Mouse (Mus musculus): ENCODE results near the gene Fam45a.

The Fam45a gene

DNA sequence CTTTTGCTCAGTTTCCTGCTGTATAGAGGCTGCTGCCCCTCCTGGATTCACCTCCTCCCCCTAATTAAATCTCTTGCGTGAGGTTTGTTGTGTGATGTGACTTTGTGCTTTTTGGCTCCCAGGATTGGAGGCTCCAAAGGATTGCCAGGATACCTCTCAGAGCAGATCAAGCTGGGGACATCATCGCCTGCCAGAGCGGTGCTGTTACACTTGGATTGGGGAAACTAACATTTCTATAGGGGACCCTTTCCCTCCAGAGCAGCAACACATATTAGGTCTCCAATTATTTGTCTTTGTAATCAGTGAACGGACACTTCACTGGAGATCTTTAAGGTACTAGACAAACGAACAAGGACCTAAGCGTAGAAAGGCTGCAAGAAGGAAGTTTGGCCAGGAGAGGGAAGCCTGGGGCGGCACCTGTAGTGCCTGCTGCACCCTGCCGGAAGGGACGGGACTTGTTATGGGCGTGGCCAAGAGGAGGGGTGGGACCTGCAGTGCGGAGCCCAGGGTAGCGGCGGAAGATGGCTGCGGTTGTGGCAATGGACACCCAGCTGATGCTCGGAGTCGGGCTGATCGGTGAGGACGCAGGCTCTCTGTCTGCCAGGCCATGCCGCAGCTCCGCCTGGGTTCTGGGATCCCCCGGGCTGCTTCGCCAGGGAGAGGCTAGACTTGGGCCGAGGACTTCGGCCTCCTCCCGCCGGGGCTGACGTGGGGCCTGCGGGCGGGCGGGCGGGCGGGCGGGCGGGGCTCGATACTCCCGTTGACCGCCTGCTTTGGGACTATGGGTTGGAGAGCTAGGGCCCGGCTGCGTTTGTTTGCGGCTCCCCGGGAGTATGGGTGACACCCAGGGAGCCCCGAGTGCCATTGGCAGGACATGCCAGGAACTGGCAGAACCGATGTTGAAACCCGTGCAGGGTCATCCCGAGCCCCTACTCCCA, at the start of gene Fam45a:
Gene Fam45a, plus strand, starts transcription at position 488 of the 938 bp plus-strand sequence.
- DNase-seq: peak; percentile 87

DNA sequence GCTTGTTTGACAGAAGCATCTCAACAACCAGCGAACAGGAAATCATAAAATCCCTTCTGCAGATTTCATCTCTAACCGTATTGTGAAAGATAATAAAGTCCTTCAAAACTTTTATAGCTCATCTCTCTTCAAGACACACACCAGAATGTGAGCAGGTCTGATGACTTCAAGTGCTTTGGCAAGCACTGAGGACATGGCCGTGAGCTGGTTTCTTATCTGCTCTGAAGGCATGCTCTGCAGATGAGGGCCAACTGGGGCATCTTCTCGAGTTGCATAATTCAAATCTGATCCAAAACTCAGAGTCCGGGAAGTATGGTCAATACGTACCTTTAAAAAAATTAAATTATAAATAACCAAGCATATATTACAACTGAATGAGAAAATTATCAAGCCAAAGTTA, 38.0 kb upstream of the Fam45a start:
- no peak for DNase-seq

DNA sequence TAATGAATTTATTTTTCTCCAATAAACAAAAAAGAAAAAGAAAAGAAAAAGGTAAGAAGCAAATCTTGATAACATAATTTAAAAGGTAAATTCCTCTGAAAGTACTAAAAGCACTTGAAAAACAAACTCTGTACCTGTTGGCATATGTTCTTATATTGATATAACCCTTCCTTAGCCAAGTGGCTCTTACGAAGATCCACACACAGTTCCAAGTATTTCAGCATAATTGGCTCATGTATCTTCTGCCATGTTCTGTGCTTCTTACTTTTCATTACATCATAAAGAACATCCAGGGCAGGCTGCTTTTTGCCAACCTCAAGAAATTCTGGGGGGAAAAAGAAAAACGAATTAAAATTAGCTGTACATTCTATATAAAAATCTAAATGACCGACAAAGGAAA, 29.4 kb upstream of the Fam45a start:
- no peak for DNase-seq

DNA sequence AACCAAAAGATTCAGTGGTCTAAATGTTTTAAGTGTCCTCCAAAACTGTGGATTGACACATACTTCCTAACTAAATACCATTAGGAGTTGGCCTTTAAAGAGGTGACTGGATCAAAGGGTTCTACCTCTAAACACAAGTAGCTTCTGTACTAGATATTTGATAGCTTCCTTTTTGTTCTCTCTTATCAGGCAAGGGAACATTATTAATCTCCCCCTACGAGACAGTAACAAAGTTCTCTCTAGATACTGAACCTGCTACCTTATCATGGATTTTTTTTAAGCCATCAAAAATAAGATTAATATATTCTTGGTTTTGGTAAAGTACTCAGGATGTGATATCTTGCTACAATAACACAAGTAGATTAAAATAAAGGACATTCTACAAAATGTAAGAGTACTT, 26.7 kb upstream of the Fam45a start:
- DNase-seq: no peak

DNA sequence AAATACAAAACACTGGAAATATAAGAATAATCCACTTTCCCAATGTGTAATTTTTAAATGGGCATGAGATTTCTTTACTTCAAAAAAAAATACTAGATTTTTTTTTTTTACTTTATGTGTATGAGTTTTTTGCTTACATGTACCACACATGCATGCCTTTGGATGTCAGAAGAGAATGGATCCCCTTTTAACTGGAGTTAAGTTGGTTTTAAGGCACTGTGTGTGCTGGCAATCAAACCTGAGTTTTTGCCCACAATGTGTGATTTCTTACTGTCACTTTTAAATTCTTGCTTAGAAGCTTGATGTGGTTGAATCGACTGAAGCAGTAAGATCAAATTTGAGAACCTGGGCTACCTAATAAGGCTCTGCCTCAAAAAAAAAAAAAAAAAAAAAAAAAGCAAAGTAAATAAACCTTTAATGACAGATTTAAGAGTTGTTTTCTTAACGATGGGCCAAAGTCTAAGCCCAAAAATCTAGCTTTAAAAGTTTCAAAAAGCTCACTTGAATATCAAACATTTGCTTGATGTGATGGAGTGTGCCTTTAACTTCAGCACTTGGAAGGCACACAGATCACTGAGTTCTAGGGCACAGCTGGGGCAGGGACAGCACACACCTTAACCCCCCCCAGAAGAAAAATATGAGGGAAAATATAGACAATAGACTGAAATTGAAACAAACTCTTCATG, 23.8 kb upstream of the Fam45a start:
- no peak for DNase-seq

DNA sequence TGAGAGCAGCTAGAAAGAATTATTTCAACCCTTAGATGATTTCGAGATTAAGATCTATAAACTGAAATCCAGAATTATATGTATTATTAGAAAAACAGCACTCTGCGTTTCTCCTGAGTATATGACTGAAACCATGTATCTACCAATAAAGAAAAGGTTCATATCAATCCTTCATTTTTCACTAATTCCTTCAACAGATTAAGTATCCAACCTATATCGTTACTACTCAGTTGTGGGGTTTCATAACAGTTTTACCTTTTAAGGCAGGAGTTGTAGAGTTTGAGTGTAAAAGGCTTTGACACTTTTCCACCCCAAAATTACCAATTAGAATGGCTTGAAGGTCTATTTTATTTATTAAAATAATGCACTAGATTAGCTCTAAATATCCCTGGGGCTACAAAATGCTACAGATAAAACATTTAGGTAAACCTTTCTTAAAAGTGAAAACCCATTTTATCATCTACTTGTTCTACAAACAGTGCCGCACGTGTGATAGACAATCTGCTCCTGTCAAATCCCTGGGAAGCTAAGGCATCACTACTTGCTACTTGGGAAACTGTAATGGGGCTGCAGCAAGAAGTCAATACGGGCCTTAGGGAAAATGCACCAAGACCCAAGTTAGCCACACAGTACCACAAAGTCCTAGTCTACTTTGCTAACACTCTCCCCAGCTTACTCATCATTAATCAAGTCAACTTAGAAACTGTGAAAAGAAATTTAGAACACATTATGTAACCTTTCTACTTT, 23.0 kb upstream of the Fam45a start:
- DNase-seq: no peak

DNA sequence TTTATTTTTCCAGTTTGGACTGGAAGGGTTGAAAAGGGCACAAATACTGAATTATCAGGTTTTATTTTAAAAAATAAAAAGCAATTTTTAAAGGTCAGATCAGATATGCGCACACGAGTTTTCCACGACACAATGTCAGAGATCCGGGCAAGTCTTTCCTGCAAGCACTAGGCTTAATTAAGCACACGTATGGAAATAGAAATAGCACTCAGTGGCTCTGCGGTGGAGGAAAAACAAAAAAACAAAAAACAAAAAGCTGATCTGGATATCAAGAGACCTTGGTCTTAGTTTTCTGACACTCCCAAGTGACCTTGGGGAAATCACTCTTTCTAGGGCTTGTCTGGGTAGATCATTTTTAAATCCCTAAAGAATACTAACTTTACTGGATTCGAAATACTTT, 21.9 kb upstream of the Fam45a start:
- DNase-seq: no peak

DNA sequence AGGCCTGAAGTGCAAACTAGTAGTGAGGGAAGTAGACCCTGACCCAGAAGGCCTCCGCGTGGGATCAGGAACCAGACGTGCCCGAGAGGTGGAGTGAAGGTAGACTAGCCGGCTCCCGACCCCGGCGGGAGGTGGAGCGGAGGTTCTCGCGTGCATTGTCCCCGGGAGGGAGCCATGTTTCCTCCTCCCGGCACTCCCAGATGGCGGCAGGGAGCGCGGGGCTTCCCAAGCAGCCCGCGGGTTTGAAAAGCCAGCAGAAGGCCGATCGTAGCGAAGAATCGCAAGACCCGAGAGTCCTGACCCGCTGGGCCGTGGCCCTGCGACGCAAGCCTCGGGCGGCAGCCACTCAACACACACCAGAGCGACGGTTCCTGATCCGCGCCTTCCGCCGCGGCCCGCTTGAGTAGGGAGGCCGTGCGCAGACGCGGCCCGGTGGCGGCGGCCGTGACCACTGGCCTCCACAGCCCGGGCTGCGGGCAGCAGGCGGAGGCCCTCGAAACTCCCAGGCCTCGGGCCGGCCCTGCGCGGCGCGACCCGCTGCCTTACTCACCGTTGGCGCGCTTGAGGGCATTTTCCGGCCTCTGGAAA, 21.4 kb upstream of the Fam45a start:
- DNase-seq: no peak

DNA sequence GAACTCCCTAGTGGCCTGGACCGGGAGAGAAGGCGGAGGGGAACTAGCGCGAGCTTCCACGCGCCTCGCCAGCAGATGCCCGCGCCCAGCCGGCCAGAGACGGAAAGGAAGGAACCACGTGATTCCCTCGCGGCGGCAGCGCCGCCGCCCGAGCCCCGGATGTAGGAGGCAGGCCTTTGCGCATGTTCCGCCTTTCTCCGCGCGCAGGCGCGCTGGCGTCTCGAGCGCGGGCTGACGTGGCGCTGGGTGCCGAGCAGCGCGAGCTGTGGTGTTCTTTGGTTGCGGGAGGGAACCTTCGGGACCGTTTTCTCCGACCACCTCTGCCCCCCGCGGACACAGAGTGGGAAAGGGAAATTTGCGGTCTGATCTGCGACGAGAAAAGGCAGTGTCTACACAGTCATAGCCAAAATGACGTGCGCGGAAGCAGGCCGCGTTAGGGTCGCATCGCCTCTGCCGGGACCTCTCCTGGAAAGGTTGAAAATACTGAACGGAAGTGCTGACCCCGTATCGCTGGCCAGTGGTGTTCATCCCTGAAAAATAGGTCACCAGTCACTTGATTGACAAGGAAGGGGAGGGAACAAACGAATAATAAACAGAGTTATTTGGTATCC, 20.7 kb upstream of the Fam45a start, which contains the start of gene Eif3a:
Gene Eif3a, minus strand, starts transcription at position 108 of the 611 bp plus-strand sequence.
- peak; percentile 94 for DNase-seq

DNA sequence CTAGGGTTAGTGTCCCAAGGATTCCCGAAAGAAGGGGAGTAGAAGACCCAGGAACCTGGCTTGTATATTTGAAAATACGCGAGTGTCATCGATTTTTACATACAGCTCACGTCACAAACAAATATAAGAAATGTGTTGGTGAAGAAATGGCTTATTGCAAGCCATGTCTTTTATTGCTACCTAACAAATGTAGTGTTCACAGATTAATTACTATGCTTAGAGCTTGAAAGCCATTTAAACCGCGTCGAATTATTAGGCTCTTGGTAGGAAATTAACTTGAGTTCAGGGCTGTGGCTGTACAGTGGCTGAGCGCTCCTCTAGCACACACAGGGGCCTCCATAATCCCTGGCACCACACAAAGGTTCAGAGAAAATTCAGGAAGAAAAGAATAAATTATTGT, 20.2 kb upstream of the Fam45a start:
- DNase-seq: no peak

DNA sequence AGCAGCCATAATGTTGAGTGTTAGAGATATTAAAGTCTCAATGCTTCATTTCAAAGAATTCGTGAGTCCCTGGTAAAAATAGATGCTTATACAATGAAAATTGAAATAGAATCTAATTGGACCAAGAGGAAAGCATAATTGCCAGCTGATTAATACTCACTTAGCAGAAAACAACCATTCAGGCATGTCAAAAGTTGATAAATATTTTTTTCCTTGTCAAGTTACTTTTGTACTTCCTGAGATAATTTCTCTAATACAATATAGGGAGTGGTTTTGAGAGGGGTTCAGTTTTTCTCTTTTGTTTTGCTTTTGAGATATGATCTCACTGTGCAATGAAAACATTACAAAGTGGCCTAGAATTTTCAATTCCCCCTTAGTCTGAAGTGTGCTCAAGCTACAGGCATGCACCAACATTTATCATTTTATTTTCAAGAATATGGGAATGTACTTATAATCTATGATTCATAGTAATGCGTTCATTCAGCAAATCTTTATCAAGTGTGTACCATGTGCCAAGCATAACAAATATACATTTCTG, 18.1 kb upstream of the Fam45a start:
- no peak for DNase-seq

DNA sequence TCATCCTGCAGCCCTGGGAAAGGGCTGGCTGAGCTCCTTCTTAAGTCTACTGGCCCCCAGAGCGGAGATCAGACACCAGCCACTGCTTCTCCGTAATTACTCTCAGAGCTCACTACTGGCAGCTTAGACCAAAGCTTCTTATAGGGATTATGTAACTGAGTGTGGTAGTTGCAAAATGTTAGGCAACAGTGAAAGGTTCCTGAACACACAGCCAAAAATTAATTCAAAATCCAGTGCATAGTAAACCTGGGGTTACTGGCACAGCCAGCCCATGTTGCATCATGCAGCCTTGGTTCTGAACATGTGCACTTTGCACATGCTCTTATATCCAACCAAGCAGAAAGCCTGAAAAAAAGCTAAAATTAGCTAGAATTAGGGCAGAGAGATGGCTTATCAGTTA, 16.1 kb upstream of the Fam45a start:
- no peak for DNase-seq

DNA sequence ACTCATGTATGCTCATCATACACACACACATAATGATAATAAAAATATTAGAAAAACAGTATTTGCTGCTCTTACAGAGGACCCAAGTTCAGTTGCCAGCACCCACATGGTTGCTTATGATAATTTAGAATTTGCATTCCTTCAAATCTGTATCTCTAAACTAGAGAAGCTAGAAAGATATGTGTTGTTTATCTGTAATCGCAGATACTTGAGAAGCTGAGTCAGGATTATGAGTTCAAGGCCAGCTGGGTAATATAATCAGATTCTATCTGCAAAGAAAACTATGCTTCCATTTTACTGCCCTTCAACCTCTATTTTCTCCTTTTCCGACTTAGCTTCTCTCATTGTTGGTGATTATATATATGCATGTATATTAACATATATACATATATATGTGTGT, 14.0 kb upstream of the Fam45a start:
- DNase-seq: no peak

DNA sequence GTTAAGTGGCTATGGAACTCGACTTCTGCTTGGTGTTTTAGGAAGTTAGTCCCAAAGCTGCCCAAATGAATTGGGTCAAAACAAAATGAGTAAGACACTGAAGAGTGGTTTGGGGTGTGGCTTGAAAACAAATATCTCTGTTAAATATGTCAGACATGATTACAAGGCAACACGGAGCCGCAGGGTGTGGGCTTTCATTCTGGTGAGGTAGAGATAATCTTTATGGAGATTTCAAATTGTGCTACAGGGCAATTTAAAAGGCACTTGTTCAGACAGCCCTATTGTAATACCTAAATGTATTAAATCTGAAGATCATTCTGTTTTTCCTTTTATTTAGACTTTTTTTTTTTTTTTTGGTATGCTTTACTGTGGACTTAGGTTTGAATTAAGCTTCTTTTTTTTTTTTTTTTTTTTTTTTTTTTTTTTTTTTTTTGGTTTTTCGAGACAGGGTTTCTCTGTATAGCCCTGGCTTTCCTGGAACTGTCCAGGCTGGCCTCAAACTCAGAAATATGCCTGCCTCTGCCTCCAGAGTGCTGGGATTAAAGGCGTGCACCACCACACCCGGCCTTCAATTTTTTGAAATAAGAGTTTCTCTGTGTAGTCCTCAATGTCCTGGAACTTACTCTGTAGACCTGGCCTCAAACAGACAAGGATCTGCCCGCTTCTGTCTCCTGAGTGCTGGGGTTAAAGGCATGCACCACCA, 11.4 kb upstream of the Fam45a start:
- DNase-seq: no peak

DNA sequence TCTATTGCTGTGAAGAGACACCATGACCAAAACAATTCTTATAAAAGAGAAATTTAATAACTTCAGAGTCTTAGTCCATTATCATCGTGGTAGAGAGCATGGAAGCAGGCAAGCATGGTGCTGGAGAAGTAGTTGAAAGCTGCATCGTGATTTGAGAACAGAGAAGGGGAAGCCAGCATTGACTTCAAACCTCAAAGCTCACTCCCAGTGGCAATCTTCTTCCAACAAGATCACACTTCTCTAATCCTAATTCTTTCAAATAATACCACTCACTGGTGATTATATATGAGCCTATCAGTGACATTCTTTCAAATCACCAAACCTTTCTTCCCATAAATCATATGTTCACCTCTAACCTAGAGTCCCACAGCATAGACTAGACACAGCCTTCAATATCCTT, 6.5 kb upstream of the Fam45a start:
- no peak for DNase-seq

DNA sequence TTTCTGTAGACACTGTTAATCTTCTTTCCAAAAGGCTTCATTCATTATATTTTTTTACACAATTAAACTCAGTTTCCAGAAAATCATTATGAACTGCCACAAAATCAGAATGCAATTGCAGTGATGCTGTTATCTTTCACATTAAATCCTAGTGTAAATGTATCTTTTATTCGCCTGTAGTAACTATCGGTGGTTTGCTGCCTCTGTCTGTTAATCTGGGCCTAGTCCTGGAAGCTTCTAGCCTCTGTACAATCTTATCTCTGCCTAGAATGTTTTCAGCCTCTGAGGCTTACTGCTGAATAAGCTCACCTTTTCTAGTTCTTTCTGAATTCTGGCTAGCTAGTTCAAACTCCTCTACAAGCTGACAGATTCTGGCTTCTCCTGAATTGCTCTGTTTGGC, 1.5 kb upstream of the Fam45a start:
- DNase-seq: no peak

DNA sequence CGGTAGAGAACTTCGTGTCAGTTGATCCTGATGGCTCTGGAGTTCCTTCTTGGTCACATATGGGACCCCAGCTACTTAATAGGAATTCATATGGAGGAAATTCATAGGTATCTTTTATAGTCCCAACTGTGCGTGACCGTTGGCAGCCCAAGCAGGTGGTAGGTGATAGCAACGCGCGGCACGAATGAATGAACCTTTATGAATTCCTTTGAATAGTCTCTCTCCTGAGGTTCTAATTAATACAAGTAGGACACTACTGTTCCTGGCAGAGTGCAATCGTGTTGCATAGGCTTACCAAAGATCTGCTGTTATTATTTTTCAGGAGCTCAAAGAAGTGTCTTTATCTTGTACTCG, 628 bp downstream of the Fam45a start:
- DNase-seq: no peak

DNA sequence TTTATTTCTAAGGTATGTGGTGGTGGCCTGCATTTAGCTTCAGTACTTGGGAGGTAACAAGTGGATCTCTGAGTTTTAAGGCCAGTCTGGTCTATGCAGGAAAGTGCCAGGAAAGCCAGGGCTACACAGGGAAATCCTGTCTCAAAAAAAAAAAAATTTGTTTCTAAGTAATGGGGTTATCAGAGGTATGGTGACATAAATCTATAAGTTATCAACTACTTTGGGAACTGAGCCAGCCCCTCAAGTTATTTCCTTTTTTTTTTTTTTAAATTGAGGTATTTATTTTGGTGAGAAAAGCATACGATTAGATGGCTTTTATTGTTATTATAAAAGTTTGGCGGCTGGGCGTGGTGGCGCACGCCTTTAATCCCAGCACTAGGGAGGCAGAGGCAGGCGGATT, 1.7 kb downstream of the Fam45a start:
- no peak for DNase-seq

DNA sequence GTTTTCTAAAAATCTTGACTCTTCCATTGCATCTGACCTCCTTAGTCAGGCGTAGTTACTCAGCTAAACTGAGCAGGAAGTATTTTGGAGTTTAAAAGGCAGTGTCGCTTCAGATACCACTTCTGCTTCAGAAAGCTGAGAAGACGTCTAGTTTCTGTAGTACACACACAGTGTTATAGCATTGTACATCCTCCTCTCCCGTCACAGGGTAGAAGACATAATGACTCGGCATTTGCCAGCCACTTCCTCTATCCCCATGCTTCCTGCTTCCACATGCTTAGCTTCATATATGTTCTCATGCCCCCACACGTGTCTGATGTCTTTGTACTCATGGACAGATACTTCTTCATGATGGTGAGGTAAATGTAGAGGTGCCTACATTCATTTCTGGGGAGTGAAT, 7.3 kb downstream of the Fam45a start:
- DNase-seq: no peak

DNA sequence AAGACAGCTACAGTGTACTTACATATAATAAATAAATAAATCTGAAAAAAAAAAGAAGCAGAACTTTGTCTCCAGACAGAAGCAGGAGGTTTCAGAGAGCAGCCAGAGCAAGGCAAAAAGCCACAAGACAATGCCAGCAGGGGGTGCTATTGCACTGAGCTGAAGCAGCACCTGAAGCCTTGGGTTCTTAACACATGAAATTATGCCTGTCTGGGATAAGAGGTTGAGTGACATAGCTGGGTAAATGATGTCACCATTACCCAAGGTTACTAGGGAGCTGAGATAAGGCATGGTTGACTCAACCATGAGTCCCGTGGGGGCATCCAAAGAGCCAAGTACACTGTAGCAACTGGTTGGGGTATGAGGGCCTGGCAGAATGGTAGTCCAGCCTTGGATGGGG, 26.4 kb downstream of the Fam45a start:
- peak; percentile 61 for DNase-seq

DNA sequence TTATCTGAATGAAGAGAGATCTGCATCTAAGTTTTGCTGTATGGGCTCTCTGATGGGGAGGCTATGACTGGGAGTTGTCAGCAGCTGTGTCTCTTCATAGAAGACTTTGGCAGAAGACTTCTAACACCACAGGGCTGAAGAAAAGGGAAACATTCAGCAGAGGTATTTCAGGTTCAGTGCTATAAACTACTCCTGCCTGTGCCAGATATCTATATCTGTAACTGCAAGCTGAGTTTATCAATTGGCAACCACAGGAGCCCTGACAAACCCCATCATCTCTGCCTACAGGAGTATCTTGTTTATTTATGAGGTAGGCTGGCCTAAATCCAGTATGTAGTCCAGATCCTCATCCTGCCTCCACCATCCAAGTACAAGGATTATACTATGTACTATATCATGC, 31.9 kb downstream of the Fam45a start:
- no peak for DNase-seq

DNA sequence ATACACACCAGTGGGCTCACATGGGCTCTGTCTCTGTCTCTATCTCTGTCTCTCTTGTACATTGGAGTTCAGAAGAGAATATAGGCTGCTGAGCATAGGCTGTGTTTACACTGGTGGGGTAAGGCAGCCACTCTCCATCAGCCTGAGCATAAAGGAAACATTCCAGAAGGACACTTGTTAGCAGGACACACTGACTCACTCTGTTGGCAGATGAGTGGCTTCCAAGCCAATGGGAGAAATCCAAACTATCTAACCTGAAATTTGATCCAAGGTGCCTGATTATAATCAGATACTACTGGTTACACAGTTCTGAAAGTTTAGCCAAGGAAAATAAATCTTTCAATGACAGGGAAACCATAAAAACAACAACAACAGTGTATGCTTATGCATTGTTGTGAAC, 34.3 kb downstream of the Fam45a start:
- no peak for DNase-seq

All from cerebellum, adult 8-10 months (tissue).